Mouse (Mus musculus) forebrain, embryonic 11.5 days (tissue): Measurements from ENCODE around the gene Lysmd4. TPM values are rescaled to one million over a fixed set of nuclear protein-coding genes. Genes with fewer than 3 reads are reported as not detected.

Experiments used
- ATAC-seq: fragments of 200-750 bp; cut with Nextera tagmentation; replicated peaks from 2 replicates; pipeline ENCODE4 v1.8.0; 2017; ENCODE audit warnings: moderate TSS enrichment; ENCODE audit not compliant: low FRiP score
- DNase-seq: peaks from one replicate; pipeline ENCODE4 v3.0.0-alpha.2; 2017; ENCODE audit warnings: low spot score
- H3K27ac ChIP-seq: fragments of 300-500 bp; sonication (generic); 2 replicates; pipeline ENCODE4 v1.5.1; 2014; ENCODE audit warnings: low read depth, low read length
- H3K27me3 ChIP-seq: fragments of 300-500 bp; sonication (generic); 2 replicates; pipeline ENCODE4 v1.6.1; 2014; ENCODE audit warnings: mild to moderate bottlenecking, low read length, mixed read lengths; ENCODE audit not compliant: control insufficient read depth, insufficient read depth
- H3K36me3 ChIP-seq: fragments of 300-500 bp; sonication (generic); 2 replicates; pipeline ENCODE4 v1.6.1; 2014; ENCODE audit warnings: mild to moderate bottlenecking, low read length, moderate library complexity, mixed read lengths; ENCODE audit not compliant: control insufficient read depth, insufficient read depth
- H3K4me1 ChIP-seq: fragments of 300-500 bp; sonication (generic); replicated peaks from 2 replicates; pipeline ENCODE4 v1.6.1; 2014; ENCODE audit warnings: low read length, mixed read lengths; ENCODE audit not compliant: control insufficient read depth, insufficient read depth
- H3K4me2 ChIP-seq: fragments of 300-500 bp; sonication (generic); 2 replicates; pipeline ENCODE4 v1.6.1; 2014; ENCODE audit warnings: low read depth, mild to moderate bottlenecking, low read length, moderate library complexity, mixed read lengths; ENCODE audit not compliant: severe bottlenecking
- H3K4me3 ChIP-seq: fragments of 300-500 bp; sonication (generic); 2 replicates; pipeline ENCODE4 v1.5.1; 2014; ENCODE audit warnings: low read depth, low read length
- H3K9ac ChIP-seq: fragments of 300-500 bp; sonication (generic); 2 replicates; pipeline ENCODE4 v1.6.1; 2014; ENCODE audit warnings: low read length
- H3K9me3 ChIP-seq: fragments of 300-500 bp; sonication (generic); 2 replicates; pipeline ENCODE4 v1.6.1; 2016; ENCODE audit warnings: low read length, mixed read lengths; ENCODE audit not compliant: control insufficient read depth
- WGBS: fragments of 180-500 bp; shearing (Covaris S2); extraction: QIAGEN DNeasy Blood & Tissue Kit; methylation state at CpG from one replicate; pipeline ENCODE4 v1.1.7; 2014; 5-methylcytosine and 5-hydroxymethylcytosine counted together
- polyA plus RNA-seq: library from polyadenylated mRNA; unstranded; fragments of >200 nt; fragmentation: Nextera tagmentation; extraction: Ambion mirVana; gene quantifications from 2 replicates; pipeline ENCODE4 v1.2.1, GENCODE M21; 2014

The Lysmd4 gene
- polyA plus RNA-seq, 1 experiment from 2014 or later: 12.4 TPM

DNA sequence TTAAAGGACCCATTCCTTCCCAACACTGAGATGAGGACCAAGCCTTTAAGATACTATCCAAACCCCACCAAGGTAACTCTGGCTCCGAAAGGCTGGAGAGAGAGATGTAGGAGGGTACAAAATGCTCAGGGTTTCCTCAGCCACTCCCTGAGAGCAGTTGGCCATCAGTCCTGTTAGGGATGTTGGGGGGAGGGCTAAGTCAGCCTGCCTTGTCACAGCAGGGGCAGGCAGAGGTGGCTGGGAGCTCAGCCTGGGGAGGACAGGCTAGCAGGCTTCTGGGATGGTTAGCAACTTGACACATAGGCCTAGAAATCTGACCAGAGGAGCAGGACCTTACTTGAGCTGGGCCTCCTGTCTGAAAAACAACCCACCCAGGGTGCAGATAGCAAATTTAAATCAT, 5.2 kb downstream of the Lysmd4 start:
- Histone ChIP-seq H3K36me3 (no peaks in the 10 kb centered on the region), H3K4me3 (no peak overlapping the region), H3K9me3 (no peaks in the 10 kb centered on the region), H3K4me2 (no peak overlapping the region), H3K9ac (no peak overlapping the region), H3K4me1 (0 out of 2 replicates have a peak, but pooled peaks cover 5% of the 10 kb centered on the region), H3K27me3 (no peaks in the 10 kb centered on the region), H3K27ac (no peak overlapping the region)
- DNase-seq: no peak
- 59% methylated on average over 1 of the region's 1 CpGs for WGBS
- ATAC-seq: no peak

- no peak overlapping the region for H3K4me3 ChIP-seq
- no peaks in the 10 kb centered on the region for H3K27me3 ChIP-seq
- H3K27ac ChIP-seq: no peak overlapping the region
- 79% methylated on average over 3 of the region's 3 CpGs for WGBS
- ATAC-seq (no peak), DNase-seq (no peak)
- no peaks in the 10 kb centered on the region for H3K4me1 ChIP-seq
- H3K36me3 ChIP-seq: no peaks in the 10 kb centered on the region
- H3K4me2 ChIP-seq: no peak overlapping the region
- H3K9ac ChIP-seq: no peak overlapping the region
- H3K9me3 ChIP-seq: no peaks in the 10 kb centered on the region
Observed at GRCm38 (mm10) chr7:67228390-67228789, 6.0 kb downstream of the Lysmd4 start.

GRCm38 (mm10) chr7:67228891-67229602, 6.7 kb downstream of the Lysmd4 start:
- no peaks in the 10 kb centered on the region for H3K9me3 ChIP-seq
- H3K4me1 ChIP-seq: no peaks in the 10 kb centered on the region
- DNase-seq (peak; percentile 70), ATAC-seq (0 out of 2 replicates have a peak, but pooled peaks have one; percentile 18)
- H3K4me3 ChIP-seq: no peak overlapping the region
- H3K27me3 ChIP-seq: no peaks in the 10 kb centered on the region
- no peak overlapping the region for H3K27ac ChIP-seq
- no peak overlapping the region for H3K4me2 ChIP-seq
- no peak overlapping the region for H3K9ac ChIP-seq
- WGBS: 83% methylated on average over 5 of the region's 5 CpGs
- no peaks in the 10 kb centered on the region for H3K36me3 ChIP-seq

GRCm38 (mm10) chr7:67229701-67230100, 7.4 kb downstream of the Lysmd4 start:
- no peak for DNase-seq
- WGBS: 91% methylated on average over 3 of the region's 3 CpGs
- no peak overlapping the region for H3K4me3 ChIP-seq
- H3K9ac ChIP-seq: no peak overlapping the region
- no peak for ATAC-seq
- H3K4me2 ChIP-seq: no peak overlapping the region
- H3K27ac ChIP-seq: no peak overlapping the region
- no peaks in the 10 kb centered on the region for H3K4me1 ChIP-seq
- no peaks in the 10 kb centered on the region for H3K36me3 ChIP-seq
- no peaks in the 10 kb centered on the region for H3K27me3 ChIP-seq
- H3K9me3 ChIP-seq: no peaks in the 10 kb centered on the region

DNA sequence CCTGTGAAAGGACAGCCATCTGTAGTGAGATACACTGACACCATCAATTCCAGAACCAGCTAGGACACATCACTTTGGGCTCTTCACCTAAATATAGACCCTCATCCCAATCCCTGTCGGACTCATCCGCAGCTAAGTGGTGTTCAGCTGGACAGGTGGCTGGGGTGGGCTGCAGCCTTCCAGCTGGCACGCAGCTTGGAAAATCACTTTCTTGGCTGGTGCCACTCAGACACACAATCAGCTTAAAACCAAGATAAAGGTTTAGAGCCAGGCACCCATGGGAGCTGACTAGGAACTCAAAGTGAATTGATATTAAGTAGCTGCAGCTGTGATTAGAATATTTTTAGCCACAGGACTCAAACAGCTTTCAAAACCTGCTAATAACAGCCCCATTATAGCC, 7.9 kb downstream of the Lysmd4 start:
- DNase-seq (no peak), ATAC-seq (no peak)
- Histone ChIP-seq H3K27ac (no peak overlapping the region), H3K36me3 (no peaks in the 10 kb centered on the region), H3K4me1 (no peaks in the 10 kb centered on the region), H3K4me2 (no peak overlapping the region), H3K27me3 (no peaks in the 10 kb centered on the region), H3K4me3 (no peak overlapping the region), H3K9me3 (no peaks in the 10 kb centered on the region), H3K9ac (no peak overlapping the region)
- 87% methylated on average over 3 of the region's 3 CpGs for WGBS

DNA sequence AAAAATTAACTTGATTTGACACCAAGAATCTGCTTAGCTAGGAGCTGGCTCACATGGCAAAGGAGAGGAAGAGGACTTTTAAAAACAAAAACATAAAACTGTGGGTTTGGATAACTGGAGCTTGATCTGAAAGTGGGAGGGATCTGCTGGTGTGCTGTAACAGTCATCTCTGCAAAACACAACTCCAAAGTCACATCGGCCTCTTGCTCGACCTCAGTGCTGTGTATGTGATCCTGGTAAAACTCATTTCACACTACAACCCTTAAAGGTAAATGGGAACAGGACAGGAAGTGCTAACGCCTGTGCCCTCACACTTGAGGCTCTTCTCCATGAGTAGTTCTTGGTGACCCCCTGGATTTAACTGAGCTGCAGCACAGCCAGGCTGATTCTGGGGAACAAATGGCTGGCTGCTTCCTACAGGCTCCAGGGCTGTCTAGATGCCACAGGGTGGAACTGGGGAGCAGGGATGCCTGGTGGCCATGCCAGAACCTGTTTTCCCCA, 8.3 kb downstream of the Lysmd4 start:
- H3K4me1 ChIP-seq: no peaks in the 10 kb centered on the region
- no peak overlapping the region for H3K9ac ChIP-seq
- no peak overlapping the region for H3K27ac ChIP-seq
- ATAC-seq: no peak
- no peaks in the 10 kb centered on the region for H3K36me3 ChIP-seq
- DNase-seq: no peak
- no peaks in the 10 kb centered on the region for H3K27me3 ChIP-seq
- WGBS: 92% methylated on average over 3 of the region's 3 CpGs
- no peak overlapping the region for H3K4me2 ChIP-seq
- no peak overlapping the region for H3K4me3 ChIP-seq
- no peaks in the 10 kb centered on the region for H3K9me3 ChIP-seq

DNA sequence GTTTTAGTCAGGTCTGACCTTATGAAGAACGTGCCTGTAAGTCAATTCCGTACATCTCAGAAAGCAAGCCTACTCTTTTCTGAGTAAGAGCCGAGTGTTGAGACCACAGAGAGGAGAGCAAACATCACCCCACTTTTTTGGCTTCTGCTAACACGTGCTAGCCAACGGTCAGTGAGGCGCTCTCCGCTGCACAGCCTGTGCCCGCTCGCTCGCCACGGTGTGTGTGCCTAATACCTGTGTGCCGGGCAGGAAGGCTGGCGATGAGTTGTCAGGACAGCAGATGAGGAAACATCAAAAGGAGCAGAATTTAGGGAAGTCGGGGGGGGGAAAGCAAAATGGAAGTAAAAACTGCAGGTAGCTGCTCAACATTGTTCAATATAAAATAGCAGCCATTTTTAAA, 10.2 kb downstream of the Lysmd4 start:
- H3K4me3 ChIP-seq: no peak overlapping the region
- no peaks in the 10 kb centered on the region for H3K36me3 ChIP-seq
- H3K27me3 ChIP-seq: no peaks in the 10 kb centered on the region
- H3K4me2 ChIP-seq: no peak overlapping the region
- ATAC-seq (no peak), DNase-seq (no peak)
- 95% methylated on average over 14 of the region's 14 CpGs for WGBS
- no peaks in the 10 kb centered on the region for H3K4me1 ChIP-seq
- H3K9me3 ChIP-seq: no peaks in the 10 kb centered on the region
- H3K27ac ChIP-seq: no peak overlapping the region
- no peak overlapping the region for H3K9ac ChIP-seq

DNA sequence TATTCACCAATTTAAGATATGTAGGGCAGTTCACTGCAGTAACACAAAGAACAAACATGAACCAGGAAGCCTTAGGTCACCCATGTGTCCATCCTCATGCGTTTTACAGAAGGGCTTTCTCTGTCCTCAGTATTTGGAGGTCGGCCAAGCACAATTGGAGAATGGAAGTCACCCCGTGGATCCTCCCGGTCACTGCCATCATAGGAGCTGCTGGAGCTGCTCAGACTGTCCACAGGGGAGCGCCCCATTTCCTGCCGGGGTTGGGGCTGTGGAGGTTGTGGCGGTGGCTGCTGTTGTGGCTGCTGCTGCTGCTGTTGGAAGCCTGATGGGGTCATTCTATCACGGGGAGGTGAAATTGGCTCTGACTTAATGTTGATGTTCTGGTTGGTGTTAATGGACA, 12.5 kb downstream of the Lysmd4 start:
- no peaks in the 10 kb centered on the region for H3K9me3 ChIP-seq
- no peak overlapping the region for H3K27ac ChIP-seq
- ATAC-seq (no peak), DNase-seq (no peak)
- no peak overlapping the region for H3K4me3 ChIP-seq
- no peaks in the 10 kb centered on the region for H3K36me3 ChIP-seq
- H3K4me2 ChIP-seq: no peak overlapping the region
- no peaks in the 10 kb centered on the region for H3K4me1 ChIP-seq
- H3K27me3 ChIP-seq: no peaks in the 10 kb centered on the region
- no peak overlapping the region for H3K9ac ChIP-seq
- WGBS: 86% methylated on average over 8 of the region's 8 CpGs

DNA sequence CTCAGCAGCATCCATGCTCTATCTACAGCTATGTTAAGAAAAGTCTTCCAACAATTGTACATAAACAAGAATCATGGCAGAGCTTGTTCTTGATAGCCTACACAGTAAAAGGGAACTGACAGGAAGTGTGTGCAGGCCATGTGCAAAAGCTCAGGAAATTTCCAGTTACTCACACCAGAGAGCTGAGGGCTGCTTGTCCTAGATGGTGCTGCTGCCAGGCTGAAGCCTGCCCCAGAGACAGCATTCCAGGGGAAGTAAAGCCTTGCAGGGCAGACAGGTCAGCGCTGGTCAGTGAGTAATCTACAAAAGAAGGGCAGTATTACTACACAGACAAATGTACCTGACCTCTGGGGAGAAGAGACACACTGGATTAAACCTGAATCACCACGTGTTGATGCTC, 14.0 kb downstream of the Lysmd4 start:
- no peak for ATAC-seq
- DNase-seq: no peak
- no peak overlapping the region for H3K4me3 ChIP-seq
- WGBS: 88% methylated on average over 2 of the region's 2 CpGs
- H3K27me3 ChIP-seq: no peaks in the 10 kb centered on the region
- no peak overlapping the region for H3K27ac ChIP-seq
- H3K4me2 ChIP-seq: no peak overlapping the region
- H3K9me3 ChIP-seq: no peaks in the 10 kb centered on the region
- no peaks in the 10 kb centered on the region for H3K36me3 ChIP-seq
- no peak overlapping the region for H3K9ac ChIP-seq
- H3K4me1 ChIP-seq: no peaks in the 10 kb centered on the region
